Mouse (Mus musculus): ENCODE results near the gene Gal. TPM values are rescaled to one million over a fixed set of nuclear protein-coding genes. Genes with fewer than 3 reads are reported as not detected.
A peak's percentile ranks its signal among the peaks of the same experiment; 100 is the strongest.

The Gal gene
- polyA plus RNA-seq, 2 experiments from 2014 or later, result 2.1 TPM; not detected in 1

GRCm38 (mm10) chr19:3405531-3406281 is 8.6 kb downstream of the Gal start:
- no peak for ATAC-seq

GRCm38 (mm10) chr19:3404030-3404429 is 10.3 kb downstream of the Gal start:
- ATAC-seq, result no peak

GRCm38 (mm10) chr19:3402390-3402789 is 12.0 kb downstream of the Gal start:
- no peak for ATAC-seq

GRCm38 (mm10) chr19:3401943-3402342 is 12.4 kb downstream of the Gal start:
- no peak for ATAC-seq

GRCm38 (mm10) chr19:3401504-3401903 is 12.8 kb downstream of the Gal start:
- no peak for ATAC-seq

- ATAC-seq, result no peak
These were observed 14.3 kb downstream of the Gal start for GRCm38 (mm10) chr19:3400057-3400456.

- no peak for ATAC-seq
These were observed 20.1 kb downstream of the Gal start for GRCm38 (mm10) chr19:3394216-3394615.

GRCm38 (mm10) chr19:3392384-3392783 is 22.0 kb downstream of the Gal start:
- ATAC-seq, result no peak

- ATAC-seq, result peak; percentile 95
These were observed 25.3 kb downstream of the Gal start for GRCm38 (mm10) chr19:3389089-3389488.

- peak; percentile 67 for ATAC-seq
These were observed 25.7 kb downstream of the Gal start, which contains the start of gene Tesmin for GRCm38 (mm10) chr19:3388629-3389057. Gene Tesmin (plus strand): TSS chr19:3388857.

GRCm38 (mm10) chr19:3388061-3388460 is 26.3 kb downstream of the Gal start:
- no peak for ATAC-seq

- no peak for ATAC-seq
These were observed 35.7 kb downstream of the Gal start for GRCm38 (mm10) chr19:3378614-3379013.

- ATAC-seq, result no peak
These were observed 37.2 kb downstream of the Gal start for GRCm38 (mm10) chr19:3376966-3377715.

GRCm38 (mm10) chr19:3375945-3376495 is 38.3 kb downstream of the Gal start:
- ATAC-seq, result no peak

- ATAC-seq, result no peak
These were observed 40.3 kb downstream of the Gal start for GRCm38 (mm10) chr19:3374028-3374427.

- no peak for ATAC-seq
These were observed 41.0 kb downstream of the Gal start for GRCm38 (mm10) chr19:3373380-3373779.

GRCm38 (mm10) chr19:3368276-3368675 is 46.1 kb downstream of the Gal start:
- no peak for ATAC-seq

GRCm38 (mm10) chr19:3365089-3365488 is 49.3 kb downstream of the Gal start:
- no peak for ATAC-seq

- no peak for ATAC-seq
These were observed 50.8 kb downstream of the Gal start for GRCm38 (mm10) chr19:3363510-3363909.

Measured in activated CD4-positive, CD25-positive, alpha-beta regulatory T cell, adult 4 months (primary cell).